Mouse (Mus musculus): ENCODE data around the gene Sirt3.
"Not testable (repeated sequence)": the region's sequence is repeated elsewhere in the genome, so short reads cannot be mapped to it uniquely, and the experiment has no call there.

Sirt3 gene

GRCm38 (mm10) chr7:140894611-140895010 lies 12.5 kb upstream of the Sirt3 start:
- DNase-seq: no peak

DNA sequence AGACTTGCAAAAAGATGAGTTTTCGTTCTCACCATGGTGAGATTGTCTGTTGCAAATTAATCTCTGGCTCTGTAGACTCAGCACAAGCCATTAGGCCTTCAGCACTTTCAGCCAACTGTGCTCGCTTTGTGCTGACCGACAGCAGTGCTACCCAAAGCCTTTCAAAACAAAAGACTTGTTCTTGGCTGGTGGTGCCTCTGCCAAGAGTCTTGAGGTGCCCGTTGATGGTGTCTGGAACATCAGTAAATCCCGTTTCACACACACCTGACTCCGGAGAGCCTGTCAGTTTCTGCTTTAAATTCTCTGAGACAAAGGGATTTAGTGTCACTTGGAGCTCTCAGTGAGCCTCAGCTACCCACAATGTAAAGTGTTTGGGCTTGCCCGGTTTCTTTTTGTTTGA lies 11.9 kb upstream of the Sirt3 start:
- DNase-seq: no peak

GRCm38 (mm10) chr7:140890636-140891035 lies 8.5 kb upstream of the Sirt3 start:
- DNase-seq: not testable (repeated sequence)

DNA sequence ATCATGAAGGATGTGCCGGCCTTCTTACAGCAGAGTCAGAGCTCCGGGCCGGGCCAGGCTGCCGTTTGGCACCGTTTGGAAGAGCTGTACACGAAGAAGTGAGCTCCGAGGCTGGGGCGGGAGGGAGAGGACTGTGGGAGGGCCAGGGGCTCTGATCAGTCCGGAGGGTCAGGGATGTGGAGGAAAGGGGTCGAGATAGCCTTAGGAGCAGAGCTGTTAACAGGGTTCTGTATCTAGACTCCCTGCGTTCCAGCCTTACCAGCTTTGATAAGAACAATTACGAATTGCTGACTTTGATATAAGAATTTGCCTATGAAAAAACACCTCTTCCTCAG lies 327 bp upstream of the Sirt3 start:
- no peak for DNase-seq

GRCm38 (mm10) chr7:140880865-140881515 lies 1.1 kb downstream of the Sirt3 start:
- no peak for DNase-seq

DNA sequence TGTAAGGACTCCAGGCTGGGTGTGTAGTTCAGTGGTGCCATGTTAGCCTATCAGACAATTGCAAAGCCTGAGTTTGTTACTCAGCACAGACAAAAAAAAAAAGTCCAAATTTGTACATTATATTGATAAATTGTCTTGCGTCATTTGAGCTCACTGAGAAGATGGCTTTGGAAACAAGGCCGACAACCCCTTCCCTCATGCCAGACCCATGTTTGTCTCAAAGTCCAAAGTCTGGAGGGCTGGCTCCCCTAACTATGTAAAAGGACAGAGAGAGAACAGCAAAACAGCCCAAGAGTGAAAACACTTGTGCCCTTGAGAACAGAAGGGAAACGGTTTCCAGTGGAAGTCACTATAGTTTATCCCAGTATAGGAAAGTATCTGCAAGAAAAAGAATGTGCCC lies 1.7 kb downstream of the Sirt3 start:
- DNase-seq: no peak

GRCm38 (mm10) chr7:140879355-140879754 lies 2.8 kb downstream of the Sirt3 start:
- DNase-seq: no peak

DNA sequence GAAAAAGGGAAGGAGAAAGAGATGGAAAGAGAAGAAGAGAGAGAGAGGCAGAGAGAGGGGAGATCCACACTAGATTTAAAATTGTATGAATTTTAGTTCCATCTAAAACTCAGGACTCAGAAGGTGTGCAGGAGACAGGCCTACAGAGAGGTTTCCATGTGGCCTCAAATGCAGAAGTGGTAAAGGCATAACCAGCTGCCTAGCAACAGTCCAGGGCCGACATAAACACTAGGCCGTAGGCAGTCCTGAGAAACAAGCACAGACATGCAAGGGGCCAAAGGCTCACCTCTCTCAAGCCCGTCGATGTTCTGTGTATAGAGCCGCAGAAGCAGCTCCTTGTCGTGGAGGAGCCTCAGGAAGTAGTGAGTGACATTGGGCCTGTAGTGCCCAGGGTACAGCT lies 4.7 kb downstream of the Sirt3 start:
- DNase-seq: no peak

DNA sequence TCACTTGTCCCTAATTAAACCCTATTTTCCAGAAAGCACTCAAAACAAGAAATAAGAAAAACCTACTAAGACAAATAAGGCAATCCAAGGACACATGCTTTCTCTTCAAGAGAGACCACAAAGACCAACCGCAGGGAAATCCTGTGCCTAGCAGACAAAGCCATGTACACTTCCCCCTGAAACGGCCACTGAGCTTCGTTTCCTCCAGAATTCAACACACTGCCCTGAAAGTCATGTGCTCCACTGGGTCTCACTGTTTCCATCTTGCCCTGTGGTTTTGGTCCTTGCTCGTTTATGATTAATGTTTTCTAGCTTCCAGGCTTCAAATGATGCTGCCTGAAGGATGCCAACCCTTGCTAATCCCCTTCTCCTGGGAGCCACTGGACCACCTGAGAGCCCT lies 7.9 kb downstream of the Sirt3 start:
- DNase-seq: no peak

DNA sequence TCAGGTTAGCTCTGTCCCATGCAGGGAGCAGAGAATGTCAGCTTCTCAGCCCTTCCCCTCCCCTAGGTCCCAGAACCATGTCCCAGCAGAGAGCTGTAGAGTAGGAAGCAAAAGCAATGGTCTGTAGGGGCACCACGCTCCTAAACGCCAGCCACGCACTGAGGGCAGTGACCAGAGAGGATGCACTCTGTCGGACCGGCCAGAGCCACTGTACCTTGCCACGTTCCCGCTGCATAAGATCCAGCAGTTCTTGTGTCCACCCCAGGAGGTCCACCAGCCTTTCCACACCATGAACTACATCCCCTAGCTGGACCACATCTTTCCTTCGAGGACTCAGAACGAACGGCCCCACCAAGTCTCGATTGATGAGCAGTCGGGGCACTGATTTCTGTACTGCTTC lies 17.3 kb downstream of the Sirt3 start:
- no peak for DNase-seq

DNA sequence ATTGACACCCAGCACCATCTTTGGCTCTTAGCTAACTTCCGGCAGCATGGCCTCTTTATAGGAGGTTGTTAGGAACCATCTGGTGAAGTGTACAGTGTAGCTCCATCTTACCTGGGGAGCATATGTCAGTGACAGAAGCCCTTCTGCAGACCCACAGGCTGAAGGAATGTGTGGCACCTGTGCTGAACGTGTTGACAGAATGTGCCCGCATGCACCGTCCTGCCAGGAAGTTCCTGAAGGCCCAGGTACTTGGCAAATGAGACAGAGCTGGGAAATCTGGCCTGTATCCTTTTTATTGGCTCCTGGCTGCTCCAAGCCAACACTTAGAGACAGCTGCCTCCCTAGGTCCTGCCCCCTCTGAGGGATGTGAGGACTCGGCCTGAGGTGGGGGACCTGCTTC lies 21.4 kb downstream of the Sirt3 start:
- DNase-seq: no peak

- no peak for DNase-seq
Observed at GRCm38 (mm10) chr7:140859997-140860396, 22.1 kb downstream of the Sirt3 start.

GRCm38 (mm10) chr7:140858746-140859145 lies 23.4 kb downstream of the Sirt3 start:
- DNase-seq: no peak

GRCm38 (mm10) chr7:140857550-140858505 lies 24.3 kb downstream of the Sirt3 start, which contains the start of gene Bet1l:
Gene Bet1l (minus strand): TSS chr7:140857577.
- DNase-seq: no peak

- peak; percentile 79 to 85 for DNase-seq
Observed at GRCm38 (mm10) chr7:140856785-140857549, 25.1 kb downstream of the Sirt3 start, which contains the start of gene Ric8a. Gene Ric8a (plus strand): TSS chr7:140856957.

DNA sequence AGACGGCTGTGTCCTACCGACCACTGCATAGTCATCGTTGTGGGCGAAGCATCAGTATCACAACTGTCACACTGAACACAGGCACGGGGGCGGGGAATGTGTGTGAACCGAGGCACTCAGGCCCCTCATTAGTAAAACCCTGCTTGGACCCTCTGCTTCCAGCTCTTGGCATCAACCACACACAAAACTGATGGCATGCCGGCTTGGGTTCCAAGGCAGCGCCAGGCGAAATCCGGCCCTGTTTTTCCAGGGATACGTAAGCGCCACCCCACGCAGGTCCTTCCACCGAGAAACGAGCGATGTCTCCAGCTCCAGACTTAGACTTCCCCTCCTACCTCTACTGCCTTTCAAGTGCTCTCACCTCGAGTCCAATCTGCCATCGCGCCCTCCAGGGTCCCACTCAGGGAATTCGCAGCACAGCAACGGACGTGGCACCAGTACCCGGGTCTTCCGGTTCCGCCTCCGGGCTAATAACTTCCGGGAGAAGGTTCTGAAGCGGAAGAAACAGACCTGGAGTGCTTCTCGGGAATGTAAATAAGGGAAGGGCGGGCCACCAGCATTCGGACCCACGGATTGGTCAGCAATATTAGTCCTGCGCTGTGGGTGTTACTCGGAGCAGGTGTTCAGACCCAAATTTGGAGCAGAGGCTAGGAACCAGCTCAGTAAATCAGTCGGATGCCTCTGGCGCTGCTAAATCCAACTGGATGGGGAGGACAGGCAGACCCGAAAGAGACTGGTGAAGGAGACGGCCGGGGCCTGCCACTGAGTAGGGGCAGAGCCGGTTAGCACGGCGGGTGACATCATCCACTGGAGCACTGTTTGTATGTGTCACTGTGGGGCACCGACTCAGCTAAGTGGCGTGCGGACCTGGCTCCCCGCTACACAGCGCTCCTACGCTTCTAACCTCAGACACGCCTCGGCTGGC lies 26.0 kb downstream of the Sirt3 start, which contains the start of gene Gm45785:
TSS of gene Gm45785 (minus strand) at position 472 of the 925 bp plus-strand sequence.
- DNase-seq: peak; percentile 66 to 67

DNA sequence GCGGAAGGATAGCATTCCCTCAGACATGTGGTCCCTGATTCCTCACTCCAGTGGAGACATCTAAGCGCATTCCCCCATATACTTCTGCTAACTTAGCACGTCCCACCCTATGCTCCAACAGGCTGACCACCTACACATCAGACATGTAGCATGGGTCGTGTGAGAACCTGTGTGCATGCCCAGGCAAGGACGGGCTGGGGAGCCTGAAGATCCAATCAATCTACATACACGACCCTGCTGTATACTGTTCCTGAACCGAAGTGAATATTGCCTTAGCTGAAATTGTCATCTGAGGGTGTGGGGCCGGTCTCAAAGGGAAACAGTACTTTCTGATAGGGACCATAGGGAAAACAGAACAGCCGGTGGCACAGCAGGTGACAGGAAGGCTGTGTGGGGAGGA lies 26.9 kb downstream of the Sirt3 start:
- DNase-seq: no peak

DNA sequence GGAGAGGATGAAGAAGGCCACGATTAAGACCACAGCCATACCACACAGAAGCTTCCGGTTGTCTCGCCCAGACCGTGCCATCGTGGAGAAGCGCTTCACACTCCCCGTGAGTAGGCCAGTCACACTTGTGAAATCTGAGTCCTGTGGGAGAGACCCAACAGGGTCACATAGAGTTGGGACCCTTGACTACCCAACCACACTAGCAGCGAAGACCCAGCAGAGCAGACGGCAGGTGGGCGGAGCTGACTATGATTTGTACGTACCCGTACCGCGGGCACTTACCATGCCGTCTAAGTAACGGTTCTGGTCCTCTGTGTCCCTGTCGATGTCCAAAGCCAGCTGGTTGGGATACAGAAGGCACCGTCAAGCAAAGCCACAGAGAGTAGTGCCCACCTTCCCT lies 27.6 kb downstream of the Sirt3 start:
- no peak for DNase-seq

- DNase-seq: no peak
Observed at GRCm38 (mm10) chr7:140853386-140853785, 28.7 kb downstream of the Sirt3 start.

GRCm38 (mm10) chr7:140851916-140852315 lies 30.2 kb downstream of the Sirt3 start:
- no peak for DNase-seq

- DNase-seq: no peak
Observed at GRCm38 (mm10) chr7:140848591-140848990, 33.5 kb downstream of the Sirt3 start.

Measured in spleen, adult 18-20 months (tissue).